Mouse (Mus musculus): ENCODE measurements around the gene Rhoa. TPM values are rescaled to one million over a fixed set of nuclear protein-coding genes. Genes with fewer than 3 reads are reported as not detected.

The Rhoa gene
- polyA plus RNA-seq, 1 experiment from 2014 or later, result 326 TPM

Other genes with a start within 250 kb of the Rhoa start
- gene Mst1, start 225.7 kb upstream of the Rhoa start, polyA plus RNA-seq (2014; fragmentation: Nextera tagmentation; extraction: Ambion mirVana), result 0.89 and 1.5 TPM in 2 replicates
- gene Rnf123, start 222.8 kb upstream of the Rhoa start, polyA plus RNA-seq (2014; fragmentation: Nextera tagmentation; extraction: Ambion mirVana), result 22.9 and 30.2 TPM in 2 replicates
- gene Apeh, start 211.5 kb upstream of the Rhoa start, polyA plus RNA-seq (2014; fragmentation: Nextera tagmentation; extraction: Ambion mirVana), result 39.9 and 48.6 TPM in 2 replicates
- 1.1 TPM in 2 replicates for gene Bsn, start 115.7 kb upstream of the Rhoa start, polyA plus RNA-seq (2014; fragmentation: Nextera tagmentation; extraction: Ambion mirVana)
- 101 and 107 TPM in 2 replicates for gene Dag1, start 42.2 kb upstream of the Rhoa start, polyA plus RNA-seq (2014; fragmentation: Nextera tagmentation; extraction: Ambion mirVana)
- 38.6 and 38.9 TPM in 2 replicates for gene Nicn1, start 15.7 kb upstream of the Rhoa start, polyA plus RNA-seq (2014; fragmentation: Nextera tagmentation; extraction: Ambion mirVana)
- gene Amt, start 9.3 kb upstream of the Rhoa start, polyA plus RNA-seq (2014; fragmentation: Nextera tagmentation; extraction: Ambion mirVana), result 6.1 and 6.2 TPM in 2 replicates
- gene Tcta, start within 50 bp of the Rhoa start, polyA plus RNA-seq (2014; fragmentation: Nextera tagmentation; extraction: Ambion mirVana), result 38.2 and 47.8 TPM in 2 replicates
- gene Gpx1, start 32.8 kb downstream of the Rhoa start, polyA plus RNA-seq (2014; fragmentation: Nextera tagmentation; extraction: Ambion mirVana), result 671 and 689 TPM in 2 replicates
- gene Usp4, start 41.7 kb downstream of the Rhoa start, polyA plus RNA-seq (2014; fragmentation: Nextera tagmentation; extraction: Ambion mirVana), result 88.9 and 94.2 TPM in 2 replicates
- gene 1700102P08Rik, start 86.7 kb downstream of the Rhoa start, polyA plus RNA-seq (2014; fragmentation: Nextera tagmentation; extraction: Ambion mirVana), result 0.18 and 0.58 TPM in 2 replicates
- gene Ccdc36, start 122.4 kb downstream of the Rhoa start, polyA plus RNA-seq (2014; fragmentation: Nextera tagmentation; extraction: Ambion mirVana), result 1.1 and 1.5 TPM in 2 replicates
- not detected in 2 replicates for gene BC048562, start 130.4 kb downstream of the Rhoa start, polyA plus RNA-seq (2014; fragmentation: Nextera tagmentation; extraction: Ambion mirVana)
- gene Ccdc71, start 154.4 kb downstream of the Rhoa start, polyA plus RNA-seq (2014; fragmentation: Nextera tagmentation; extraction: Ambion mirVana), result 42.0 and 42.2 TPM in 2 replicates
- 23.7 and 27.6 TPM in 2 replicates for gene Klhdc8b, start 155.5 kb downstream of the Rhoa start, polyA plus RNA-seq (2014; fragmentation: Nextera tagmentation; extraction: Ambion mirVana)
- gene Lamb2, start 173.6 kb downstream of the Rhoa start, polyA plus RNA-seq (2014; fragmentation: Nextera tagmentation; extraction: Ambion mirVana), result 63.8 and 67.2 TPM in 2 replicates
- 57.6 and 57.8 TPM in 2 replicates for gene Usp19, start 184.5 kb downstream of the Rhoa start, polyA plus RNA-seq (2014; fragmentation: Nextera tagmentation; extraction: Ambion mirVana)
- 97.2 and 116 TPM in 2 replicates for gene Qars, start 201.6 kb downstream of the Rhoa start, polyA plus RNA-seq (2014; fragmentation: Nextera tagmentation; extraction: Ambion mirVana)
- gene Qrich1, start 210.7 kb downstream of the Rhoa start, polyA plus RNA-seq (2014; fragmentation: Nextera tagmentation; extraction: Ambion mirVana), result 110 and 126 TPM in 2 replicates